Mouse (Mus musculus) embryonic fibroblast, embryonic 13.5 days (primary cell): ENCODE data around the gene Lmln.

ENCODE experiments used
- CTCF ChIP-seq: IDR thresholded peaks from 2 replicates; pipeline ENCODE4 v1.5.1; 2011; ENCODE audit warnings: mild to moderate bottlenecking, control low read depth, low read length, moderate library complexity, borderline replicate concordance; ENCODE audit not compliant: insufficient read depth
- POLR2A ChIP-seq: IDR thresholded peaks from 2 replicates; pipeline ENCODE4 v1.6.1; 2011; ENCODE audit warnings: low read depth, mild to moderate bottlenecking, control low read depth, low read length, moderate library complexity

GRCm38 (mm10) chr16:33013801-33014200 is 48.5 kb upstream of the Lmln start:
- no peak for TF ChIP-seq POLR2A
- no peak for TF ChIP-seq CTCF
